Mouse (Mus musculus) layer of hippocampus, adult 9-10 months (tissue): ENCODE measurements around the gene C2cd2.
A peak's percentile ranks its signal among the peaks of the same experiment; 100 is the strongest.
"Not testable (repeated sequence)": the region's sequence is repeated elsewhere in the genome, so short reads cannot be mapped to it uniquely, and the experiment has no call there.

Experiments
- DNase-seq: peaks from one replicate; pipeline ENCODE4 v3.0.0; 2022; ENCODE audit warnings: low spot score

C2cd2 gene

GRCm38 (mm10) chr16:97946993-97947392 lies 15.4 kb downstream of the C2cd2 start:
- DNase-seq, result not testable (repeated sequence)

DNA sequence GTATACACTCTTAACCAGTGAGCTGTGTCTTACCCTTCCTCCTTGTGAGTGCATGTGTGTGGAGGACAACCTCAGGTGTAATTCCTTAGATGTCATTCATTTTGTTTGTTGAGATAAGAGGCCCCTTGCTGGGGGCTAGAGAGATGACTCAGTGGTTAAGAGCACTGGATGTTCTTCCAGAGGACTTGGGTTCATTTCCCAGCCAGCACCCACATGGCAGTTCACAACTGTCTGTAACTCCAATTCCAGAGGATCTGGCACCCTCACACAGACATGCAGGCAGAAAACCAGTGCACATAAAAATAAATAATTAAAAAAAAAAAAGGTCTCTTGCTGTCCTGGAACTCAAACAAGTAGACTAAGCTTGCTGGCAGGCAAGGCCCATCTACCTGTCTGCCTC lies 20.6 kb downstream of the C2cd2 start:
- no peak for DNase-seq

GRCm38 (mm10) chr16:97940471-97940973 lies 21.9 kb downstream of the C2cd2 start:
- no peak for DNase-seq

GRCm38 (mm10) chr16:97935815-97936214 lies 26.6 kb downstream of the C2cd2 start:
- no peak for DNase-seq

DNA sequence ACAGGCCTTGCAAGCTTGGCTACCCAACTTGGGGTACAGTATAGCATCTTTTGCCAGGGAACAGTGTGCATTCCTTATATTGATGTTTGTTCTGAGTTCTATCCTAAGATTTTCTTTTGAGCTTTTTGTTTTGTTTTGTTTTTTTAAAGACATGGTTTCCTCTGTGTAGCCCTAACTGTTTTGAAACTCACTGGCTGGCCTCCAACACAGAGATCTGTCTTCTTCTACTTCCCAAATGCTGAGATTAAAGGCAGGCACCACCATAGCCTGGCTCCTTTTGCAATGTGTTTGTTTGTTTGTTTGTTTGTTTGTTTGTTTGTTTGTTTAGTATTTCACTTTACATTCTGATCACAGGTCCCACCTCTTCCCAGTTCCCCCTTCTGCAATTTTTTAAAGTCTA lies 32.2 kb downstream of the C2cd2 start:
- no peak for DNase-seq

- DNase-seq, result no peak
These were observed 32.9 kb downstream of the C2cd2 start for GRCm38 (mm10) chr16:97929520-97929919.

DNA sequence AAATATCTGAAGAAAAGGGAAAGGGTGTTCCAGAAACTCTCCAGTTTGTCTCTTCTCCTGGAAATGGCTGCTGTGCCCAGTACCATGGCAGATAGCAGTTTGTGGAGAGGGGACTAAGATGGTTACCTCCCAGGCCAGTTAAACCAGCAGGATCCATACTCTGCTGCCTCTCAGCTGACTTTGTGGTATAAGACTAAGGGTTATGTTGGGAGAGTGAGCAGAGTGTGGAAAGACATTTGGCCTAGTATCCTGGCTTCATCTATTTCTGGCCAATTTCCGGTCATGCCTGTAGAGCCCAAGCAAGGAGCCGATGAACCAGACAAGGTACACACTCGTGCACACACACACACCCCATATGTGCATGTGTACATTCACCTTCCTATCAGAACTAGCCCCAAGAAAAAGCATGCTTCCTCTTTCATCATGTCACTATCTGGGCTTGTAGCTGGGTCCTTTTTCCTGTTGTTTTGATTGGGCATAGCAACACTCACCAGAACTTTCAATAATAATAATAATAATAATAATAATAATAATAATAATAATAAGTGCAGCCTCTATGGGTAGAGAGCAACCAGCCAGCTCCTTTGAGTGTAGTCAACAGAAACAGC lies 35.0 kb downstream of the C2cd2 start:
- DNase-seq, result no peak

GRCm38 (mm10) chr16:97926381-97926780 lies 36.0 kb downstream of the C2cd2 start:
- DNase-seq, result no peak

DNA sequence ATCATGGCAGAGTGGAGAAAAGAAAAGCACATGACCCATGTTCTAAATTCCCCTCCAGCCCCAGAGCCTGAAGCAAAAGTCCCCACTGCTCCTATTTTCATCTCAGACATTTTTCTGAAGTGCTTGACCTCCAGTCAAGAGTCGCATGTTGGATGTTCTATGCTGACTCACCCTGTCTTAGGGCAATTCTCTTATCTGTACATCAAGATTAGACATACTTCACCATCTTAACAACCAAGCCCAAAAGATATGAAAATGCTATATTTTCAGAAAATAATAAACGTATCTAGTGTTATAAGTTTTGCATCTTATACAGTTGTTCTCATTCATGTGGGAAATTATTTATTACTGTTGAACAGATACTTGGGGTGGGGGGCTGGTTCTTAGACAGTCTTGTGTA lies 36.6 kb downstream of the C2cd2 start:
- DNase-seq, result no peak

- no peak for DNase-seq
These were observed 38.7 kb downstream of the C2cd2 start for GRCm38 (mm10) chr16:97923700-97924099.

DNA sequence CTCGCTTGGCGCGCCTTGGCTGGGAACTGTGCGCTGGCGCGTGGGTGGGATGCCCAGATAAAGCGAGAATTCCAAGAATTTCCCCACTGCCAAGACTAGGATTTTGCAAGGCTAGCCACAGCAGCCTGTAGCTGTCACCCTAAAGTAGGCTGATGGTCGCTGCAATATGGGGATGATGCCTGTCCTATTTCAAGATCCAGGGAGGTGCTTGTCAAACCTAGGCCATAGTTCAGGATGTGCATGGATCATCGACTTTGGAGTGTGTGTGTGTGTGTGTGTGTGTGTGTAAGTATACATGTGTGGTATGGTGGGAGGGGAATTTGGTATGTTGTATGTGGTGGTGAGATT lies 39.6 kb downstream of the C2cd2 start:
- no peak for DNase-seq

DNA sequence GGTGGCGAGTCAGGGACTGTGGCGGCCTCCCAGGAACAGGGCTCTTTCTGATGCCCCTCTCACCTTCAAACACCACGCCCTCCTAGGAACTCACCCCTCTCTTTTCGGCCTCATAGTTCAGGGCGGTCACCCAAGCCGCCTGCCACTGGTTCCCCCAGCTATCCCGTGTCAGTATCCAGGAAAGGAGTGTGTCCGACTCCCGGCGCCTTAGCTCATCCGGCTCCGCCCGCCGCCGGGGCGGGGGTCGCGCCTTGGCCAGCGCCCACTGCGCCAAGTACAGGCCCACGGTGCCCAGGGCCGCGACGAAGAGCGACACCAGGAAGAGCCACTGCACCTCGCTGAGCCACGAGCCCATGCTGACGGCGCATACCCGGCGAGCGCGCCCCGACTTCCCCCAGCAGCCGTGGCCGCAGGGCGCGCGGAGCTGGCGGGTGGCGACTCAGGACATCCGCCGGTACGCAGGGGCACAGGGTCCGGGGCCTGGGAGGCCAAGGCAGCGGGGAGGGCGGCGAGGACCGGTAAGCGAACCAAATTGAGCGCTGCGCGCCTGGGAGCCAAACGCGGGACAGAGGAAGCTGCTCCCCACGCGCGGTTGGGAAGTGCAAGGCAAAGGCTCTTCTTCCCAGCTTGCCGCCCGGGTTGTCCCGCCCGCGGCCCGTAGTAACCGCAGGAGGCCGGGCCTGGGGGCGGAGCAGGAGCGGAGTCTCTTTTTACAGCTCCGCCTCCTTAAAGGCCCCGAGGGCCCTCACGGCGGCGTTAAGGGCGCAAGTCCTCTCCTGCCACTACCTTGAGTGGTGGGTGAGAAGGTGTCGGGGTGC lies 40.2 kb downstream of the C2cd2 start:
- DNase-seq, result peak; percentile 74

- DNase-seq, result no peak
These were observed 41.8 kb downstream of the C2cd2 start for GRCm38 (mm10) chr16:97920621-97921020.

- no peak for DNase-seq
These were observed 42.6 kb downstream of the C2cd2 start for GRCm38 (mm10) chr16:97919793-97920192.

GRCm38 (mm10) chr16:97912873-97913272 lies 49.5 kb downstream of the C2cd2 start:
- DNase-seq, result no peak

DNA sequence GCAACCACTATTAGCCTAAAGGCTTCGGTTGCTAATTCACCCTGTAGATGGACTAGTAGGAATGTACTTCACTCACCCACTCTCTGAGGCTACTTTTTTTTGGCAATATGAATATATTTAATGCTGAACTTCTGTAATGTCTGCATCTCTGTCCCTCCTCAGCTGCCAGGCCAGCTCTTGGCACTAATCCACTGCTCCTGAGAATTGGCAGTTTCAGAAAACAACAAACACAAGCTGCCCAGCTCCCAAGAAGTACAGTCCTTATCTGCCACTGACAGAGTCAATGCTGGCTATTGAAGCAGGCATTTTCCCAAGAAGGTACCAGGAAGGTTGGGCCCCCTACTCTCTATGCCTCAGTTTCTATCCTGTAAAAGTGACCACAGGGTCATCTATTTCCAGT lies 53.0 kb downstream of the C2cd2 start:
- DNase-seq, result no peak

GRCm38 (mm10) chr16:97907496-97907895 lies 54.9 kb downstream of the C2cd2 start:
- DNase-seq, result no peak

DNA sequence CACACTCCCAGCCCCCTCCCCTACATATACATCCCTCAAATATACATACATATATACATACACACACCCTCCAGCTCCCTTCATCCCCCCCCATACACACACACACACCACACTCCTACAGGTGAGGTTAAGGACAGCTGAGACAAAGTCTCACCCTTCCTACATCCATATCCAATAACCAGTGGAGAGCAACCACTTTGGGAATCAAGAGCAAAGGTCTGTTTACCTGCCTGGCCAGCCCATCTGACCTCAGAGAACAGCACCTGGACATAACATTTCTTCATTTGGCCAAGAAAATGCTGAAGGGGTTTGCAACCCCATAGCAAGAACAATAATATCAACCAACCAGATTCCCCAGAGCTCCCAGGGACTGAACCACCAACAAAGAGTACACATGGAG lies 56.1 kb downstream of the C2cd2 start:
- DNase-seq, result no peak

- DNase-seq, result no peak
These were observed 56.9 kb downstream of the C2cd2 start for GRCm38 (mm10) chr16:97905449-97905991.

DNA sequence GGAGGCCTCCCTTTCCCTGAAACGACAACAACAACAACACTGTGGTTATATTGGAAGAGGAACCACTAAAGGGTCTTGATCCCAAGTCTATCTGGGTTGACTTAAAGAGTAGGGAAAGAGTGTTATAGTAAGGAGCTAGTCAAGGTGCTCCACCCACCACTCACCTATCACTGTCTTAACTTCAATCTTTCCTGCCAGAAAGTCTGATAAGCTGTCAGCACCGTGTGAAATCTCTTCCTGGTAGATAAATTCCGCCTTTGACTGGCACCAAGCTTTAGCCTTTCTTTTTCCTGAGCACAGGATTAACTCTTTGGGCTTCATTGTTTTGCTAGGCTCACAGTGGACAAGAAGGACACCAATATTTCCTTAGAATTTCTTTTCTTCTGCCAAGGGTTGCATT lies 58.4 kb downstream of the C2cd2 start:
- DNase-seq, result no peak

DNA sequence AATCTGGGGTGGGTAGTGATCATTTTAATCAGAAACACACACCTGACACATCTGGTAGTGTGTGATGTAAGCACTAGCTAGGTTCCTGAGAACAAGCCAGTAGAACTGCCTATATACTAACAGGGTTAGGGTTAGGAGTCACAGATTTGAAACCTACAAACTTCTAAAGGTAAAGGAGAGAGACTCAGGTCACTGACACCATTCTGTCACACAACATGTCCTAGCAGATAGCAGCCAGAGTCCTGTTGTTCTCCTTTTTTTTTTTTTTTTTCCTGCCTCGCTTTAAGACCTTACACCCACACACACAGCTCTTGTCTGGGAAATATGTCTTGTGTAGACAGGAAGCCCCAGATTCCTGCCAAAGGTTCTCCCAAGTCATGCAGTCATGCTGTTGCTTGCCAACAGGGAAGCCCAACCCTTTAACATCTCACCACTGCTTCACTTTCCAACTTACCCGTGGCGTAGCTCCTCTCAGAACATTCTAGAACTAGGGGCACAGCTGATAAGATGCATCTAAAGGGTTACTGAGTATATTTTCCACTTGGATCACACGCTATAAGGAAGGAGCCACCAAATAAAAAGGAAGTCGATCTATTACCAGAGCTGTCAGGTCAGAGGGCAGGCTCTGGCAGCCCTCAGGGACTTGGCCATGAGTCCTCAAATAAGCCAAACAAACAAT lies 64.9 kb downstream of the C2cd2 start:
- DNase-seq, result no peak

DNA sequence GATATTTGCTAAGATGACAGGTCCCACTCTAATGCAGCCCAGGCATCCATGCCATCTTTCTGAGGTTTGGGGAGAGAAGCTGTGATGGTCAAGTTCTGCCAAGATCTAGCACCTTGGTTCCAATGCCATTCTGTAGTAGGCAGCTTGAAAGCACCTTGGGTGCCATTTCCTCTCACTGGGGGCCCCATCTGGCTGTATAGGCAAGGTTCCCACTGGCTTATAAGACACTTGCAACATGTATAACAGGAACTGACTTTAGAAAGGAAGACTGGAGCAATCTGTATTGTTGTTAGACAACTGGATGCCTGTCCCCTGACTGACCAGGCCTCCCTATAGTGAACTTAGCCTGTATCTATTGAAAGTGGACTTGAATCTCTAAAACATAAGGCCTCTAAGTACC lies 74.6 kb downstream of the C2cd2 start:
- DNase-seq, result no peak

DNA sequence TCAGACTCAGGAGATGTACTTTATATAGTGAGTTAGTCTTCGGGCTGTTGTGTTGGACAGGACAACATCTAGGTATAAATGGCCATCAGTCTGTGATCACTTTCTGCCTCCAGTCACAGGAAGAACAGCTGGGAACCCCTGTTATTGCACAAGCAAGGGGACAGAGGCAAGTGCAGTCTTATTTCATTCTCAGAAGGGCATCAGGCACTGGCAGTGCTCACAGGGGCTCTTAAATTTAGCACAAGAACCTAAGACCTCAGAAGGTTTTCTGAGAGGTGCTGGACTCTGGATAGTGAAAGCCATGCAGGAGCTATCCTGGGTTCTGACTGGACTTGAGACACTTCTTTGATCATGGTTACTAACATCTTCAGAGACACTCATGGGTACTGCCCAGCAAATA lies 78.7 kb downstream of the C2cd2 start:
- DNase-seq, result no peak
